Mouse (Mus musculus) olfactory bulb, adult 2 months (tissue): ENCODE data around the gene Fhit.

ENCODE experiments used
- CTCF ChIP-seq: fragments of 200-500 bp; IDR thresholded peaks from 2 replicates; pipeline ENCODE4 v1.5.1; 2012; ENCODE audit warnings: low read depth, mild to moderate bottlenecking, low read length, moderate library complexity; ENCODE audit not compliant: insufficient read depth
- POLR2A ChIP-seq: fragments of 200-500 bp; IDR thresholded peaks from 2 replicates; pipeline ENCODE4 v1.6.1; 2012; ENCODE audit warnings: mild to moderate bottlenecking, low read depth, low read length, moderate library complexity; ENCODE audit not compliant: insufficient read depth

DNA sequence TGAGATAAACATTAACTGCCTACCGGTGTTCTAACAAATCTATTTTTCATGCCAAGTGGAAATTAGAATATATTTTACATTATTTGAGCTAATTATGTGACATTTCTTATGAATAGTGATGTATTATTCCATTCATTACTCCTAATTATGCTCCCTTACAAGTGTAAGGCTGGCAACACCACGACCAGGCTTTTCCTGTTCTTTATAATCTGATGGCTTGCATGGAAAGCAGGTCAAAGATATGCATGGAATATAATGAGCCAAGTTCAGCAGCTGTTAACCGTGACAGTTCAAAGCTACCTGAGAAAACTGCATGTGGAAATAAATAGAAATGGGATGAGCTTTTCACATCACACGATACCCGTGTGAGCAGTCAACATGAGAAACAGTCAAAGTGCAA lies 746.8 kb downstream of the Fhit start:
- TF ChIP-seq POLR2A (no peak), CTCF (no peak)
